Mouse (Mus musculus): ENCODE measurements around the gene Grin3b. TPM values are rescaled to one million over a fixed set of nuclear protein-coding genes. Genes with fewer than 3 reads are reported as not detected.

Grin3b gene
- polyA plus RNA-seq, 1 experiment from 2014 or later = 0.43 TPM

Other genes starting within 250 kb of the Grin3b start
- gene Polrmt, start 224.1 kb upstream of the Grin3b start, polyA plus RNA-seq (2014; fragmentation: Nextera tagmentation; extraction: Ambion mirVana) = 34.9 and 36.7 TPM in 2 replicates
- gene Fgf22, start 215.6 kb upstream of the Grin3b start, polyA plus RNA-seq (2014; fragmentation: Nextera tagmentation; extraction: Ambion mirVana) = 2.0 and 2.3 TPM in 2 replicates
- 89.3 and 93.7 TPM in 2 replicates for gene Rnf126, start 203.8 kb upstream of the Grin3b start, polyA plus RNA-seq (2014; fragmentation: Nextera tagmentation; extraction: Ambion mirVana)
- gene Fstl3, start 193.4 kb upstream of the Grin3b start, polyA plus RNA-seq (2014; fragmentation: Nextera tagmentation; extraction: Ambion mirVana) = 1.7 and 2.3 TPM in 2 replicates
- gene Prss57, start 179.8 kb upstream of the Grin3b start, polyA plus RNA-seq (2014; fragmentation: Nextera tagmentation; extraction: Ambion mirVana) = not detected in 2 replicates
- gene Palm, start 177.1 kb upstream of the Grin3b start, polyA plus RNA-seq (2014; fragmentation: Nextera tagmentation; extraction: Ambion mirVana) = 233 and 247 TPM in 2 replicates
- gene Misp, start 149.7 kb upstream of the Grin3b start, polyA plus RNA-seq (2014; fragmentation: Nextera tagmentation; extraction: Ambion mirVana) = 0.35 and 0.36 TPM in 2 replicates
- 36.9 and 53.5 TPM in 2 replicates for gene Ptbp1, start 116.3 kb upstream of the Grin3b start, polyA plus RNA-seq (2014; fragmentation: Nextera tagmentation; extraction: Ambion mirVana)
- gene Prtn3, start 96.2 kb upstream of the Grin3b start, polyA plus RNA-seq (2014; fragmentation: Nextera tagmentation; extraction: Ambion mirVana) = 11.1 and 12.4 TPM in 2 replicates
- 299 and 327 TPM in 2 replicates for gene Plppr3, start 96.1 kb upstream of the Grin3b start, polyA plus RNA-seq (2014; fragmentation: Nextera tagmentation; extraction: Ambion mirVana)
- 0.55 TPM in 1 of 2 replicates, not detected in the other for gene Elane, start 84.5 kb upstream of the Grin3b start, polyA plus RNA-seq (2014; fragmentation: Nextera tagmentation; extraction: Ambion mirVana)
- gene Cfd, start 79.9 kb upstream of the Grin3b start, polyA plus RNA-seq (2014; fragmentation: Nextera tagmentation; extraction: Ambion mirVana) = not detected in 2 replicates
- 33.2 and 38.7 TPM in 2 replicates for gene Med16, start 61.8 kb upstream of the Grin3b start, polyA plus RNA-seq (2014; fragmentation: Nextera tagmentation; extraction: Ambion mirVana)
- gene Gm26602, start 59.9 kb upstream of the Grin3b start, polyA plus RNA-seq (2014; fragmentation: Nextera tagmentation; extraction: Ambion mirVana) = 5.9 and 9.1 TPM in 2 replicates
- 2.2 and 2.3 TPM in 2 replicates for gene Kiss1r, start 53.7 kb upstream of the Grin3b start, polyA plus RNA-seq (2014; fragmentation: Nextera tagmentation; extraction: Ambion mirVana)
- gene R3hdm4, start 49.5 kb upstream of the Grin3b start, polyA plus RNA-seq (2014; fragmentation: Nextera tagmentation; extraction: Ambion mirVana) = 253 and 265 TPM in 2 replicates
- 3.3 and 5.1 TPM in 2 replicates for gene Arid3a, start 43.7 kb upstream of the Grin3b start, polyA plus RNA-seq (2014; fragmentation: Nextera tagmentation; extraction: Ambion mirVana)
- gene Wdr18, start 10.6 kb upstream of the Grin3b start, polyA plus RNA-seq (2014; fragmentation: Nextera tagmentation; extraction: Ambion mirVana) = 87.0 and 103 TPM in 2 replicates
- gene Tmem259, start 13.6 kb downstream of the Grin3b start, polyA plus RNA-seq (2014; fragmentation: Nextera tagmentation; extraction: Ambion mirVana) = 19.2 and 21.1 TPM in 2 replicates
- 9.9 and 40.0 TPM in 2 replicates for gene Cnn2, start 17.9 kb downstream of the Grin3b start, polyA plus RNA-seq (2014; fragmentation: Nextera tagmentation; extraction: Ambion mirVana)
- gene Abca7, start 25.8 kb downstream of the Grin3b start, polyA plus RNA-seq (2014; fragmentation: Nextera tagmentation; extraction: Ambion mirVana) = 4.3 and 6.7 TPM in 2 replicates
- 0.83 and 1.8 TPM in 2 replicates for gene Arhgap45, start 45.9 kb downstream of the Grin3b start, polyA plus RNA-seq (2014; fragmentation: Nextera tagmentation; extraction: Ambion mirVana)
- 138 and 145 TPM in 2 replicates for gene Polr2e, start 69.1 kb downstream of the Grin3b start, polyA plus RNA-seq (2014; fragmentation: Nextera tagmentation; extraction: Ambion mirVana)
- 512 and 546 TPM in 2 replicates for gene Gpx4, start 76.5 kb downstream of the Grin3b start, polyA plus RNA-seq (2014; fragmentation: Nextera tagmentation; extraction: Ambion mirVana)
- 12.9 and 13.3 TPM in 2 replicates for gene Sbno2, start 134.9 kb downstream of the Grin3b start, polyA plus RNA-seq (2014; fragmentation: Nextera tagmentation; extraction: Ambion mirVana)
- gene Stk11, start 145.1 kb downstream of the Grin3b start, polyA plus RNA-seq (2014; fragmentation: Nextera tagmentation; extraction: Ambion mirVana) = 21.3 and 26.0 TPM in 2 replicates
- 472 and 519 TPM in 2 replicates for gene Atp5d, start 167.9 kb downstream of the Grin3b start, polyA plus RNA-seq (2014; fragmentation: Nextera tagmentation; extraction: Ambion mirVana)
- 82.2 and 101 TPM in 2 replicates for gene Cbarp, start 170.1 kb downstream of the Grin3b start, polyA plus RNA-seq (2014; fragmentation: Nextera tagmentation; extraction: Ambion mirVana)
- gene Midn, start 177.6 kb downstream of the Grin3b start, polyA plus RNA-seq (2014; fragmentation: Nextera tagmentation; extraction: Ambion mirVana) = 38.8 and 39.8 TPM in 2 replicates
- 249 and 286 TPM in 2 replicates for gene Cirbp, start 195.3 kb downstream of the Grin3b start, polyA plus RNA-seq (2014; fragmentation: Nextera tagmentation; extraction: Ambion mirVana)
- gene 1600002K03Rik, start 202.2 kb downstream of the Grin3b start, polyA plus RNA-seq (2014; fragmentation: Nextera tagmentation; extraction: Ambion mirVana) = 6.4 and 7.8 TPM in 2 replicates
- gene Efna2, start 208.8 kb downstream of the Grin3b start, polyA plus RNA-seq (2014; fragmentation: Nextera tagmentation; extraction: Ambion mirVana) = 24.0 and 25.9 TPM in 2 replicates